Mouse (Mus musculus) neural tube, embryonic 14.5 days (tissue): Measurements from ENCODE around the gene Pink1. TPM values are rescaled to one million over a fixed set of nuclear protein-coding genes. Genes with fewer than 3 reads are reported as not detected.
"Not testable (repeated sequence)": the region's sequence is repeated elsewhere in the genome, so short reads cannot be mapped to it uniquely, and the experiment has no call there.

Experiments used
- ATAC-seq: fragments of 200-750 bp; cut with Nextera tagmentation; 2 replicates; pipeline ENCODE4 v1.8.0; 2017; ENCODE audit warnings: low read depth, mild to moderate bottlenecking, moderate TSS enrichment, moderate library complexity
- H3K27ac ChIP-seq: fragments of 300-500 bp; sonication (generic); 2 replicates; pipeline ENCODE4 v1.5.1; 2014; ENCODE audit warnings: low read depth, mild to moderate bottlenecking, control low read depth, low read length, moderate library complexity, mixed read lengths
- H3K27me3 ChIP-seq: fragments of 300-500 bp; sonication (generic); 2 replicates; pipeline ENCODE4 v1.6.1; 2014; ENCODE audit warnings: low read length; ENCODE audit not compliant: control insufficient read depth, insufficient read depth
- H3K36me3 ChIP-seq: fragments of 300-500 bp; sonication (generic); 2 replicates; pipeline ENCODE4 v1.6.1; 2014; ENCODE audit warnings: low read length, mixed read lengths; ENCODE audit not compliant: control insufficient read depth, insufficient read depth
- H3K4me1 ChIP-seq: fragments of 300-500 bp; sonication (generic); 2 replicates; pipeline ENCODE4 v1.6.1; 2014; ENCODE audit warnings: low read length; ENCODE audit not compliant: control insufficient read depth, insufficient read depth
- H3K4me2 ChIP-seq: fragments of 300-500 bp; sonication (generic); 2 replicates; pipeline ENCODE4 v1.6.1; 2014; ENCODE audit warnings: mild to moderate bottlenecking, low read depth, low read length, control low read depth
- H3K4me3 ChIP-seq: fragments of 300-500 bp; sonication (generic); 2 replicates; pipeline ENCODE4 v1.5.1; 2014; ENCODE audit warnings: low read depth, low read length, control low read depth, mixed read lengths
- H3K9ac ChIP-seq: fragments of 300-500 bp; sonication (generic); replicated peaks from 2 replicates; pipeline ENCODE4 v1.6.1; 2014; ENCODE audit warnings: low read depth, mild to moderate bottlenecking, control low read depth, low read length, mixed read lengths
- H3K9me3 ChIP-seq: fragments of 300-500 bp; sonication (generic); 2 replicates; pipeline ENCODE4 v1.6.1; 2016; ENCODE audit warnings: low read length; ENCODE audit not compliant: control insufficient read depth
- WGBS: fragments of 180-500 bp; shearing (Covaris S2); extraction: QIAGEN DNeasy Blood & Tissue Kit; methylation state at CpG from one replicate; pipeline ENCODE4 v1.1.7; 2014; 5-methylcytosine and 5-hydroxymethylcytosine counted together
- polyA plus RNA-seq: library from polyadenylated mRNA; unstranded; fragments of >200 nt; fragmentation: Nextera tagmentation; extraction: Ambion mirVana; gene quantifications from 2 replicates; pipeline ENCODE4 v1.2.1, GENCODE M21; 2014

The Pink1 gene
- polyA plus RNA-seq, 1 experiment from 2014 or later: 49.0 TPM

DNA sequence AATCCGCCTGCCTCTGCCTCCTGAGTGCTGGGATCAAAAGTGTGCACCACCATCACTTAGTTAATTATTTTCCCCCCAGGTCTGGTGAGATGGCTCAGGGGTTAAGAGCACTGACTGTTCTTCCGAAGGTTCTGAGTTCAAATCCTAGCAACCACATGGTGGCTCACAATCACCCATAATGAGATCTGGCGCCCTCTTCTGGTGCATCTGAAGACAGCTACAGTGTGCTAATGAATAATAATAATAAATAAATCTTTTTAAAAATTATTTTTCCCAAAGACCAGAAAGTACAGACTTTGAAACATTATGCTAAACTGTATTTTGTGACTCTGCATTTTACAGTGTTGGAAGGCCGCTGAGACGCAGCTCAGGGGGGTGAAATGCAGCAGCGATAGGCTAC lies 9.5 kb upstream of the Pink1 start:
- 85% methylated on average over 6 of the region's 6 CpGs for WGBS
- no peaks in the 10 kb centered on the region for H3K36me3 ChIP-seq
- H3K4me3 ChIP-seq: no peak overlapping the region
- no peak overlapping the region for H3K9ac ChIP-seq
- H3K4me1 ChIP-seq: no peaks in the 10 kb centered on the region
- no peak overlapping the region for H3K4me2 ChIP-seq
- H3K27ac ChIP-seq: no peak overlapping the region
- no peaks in the 10 kb centered on the region for H3K27me3 ChIP-seq
- H3K9me3 ChIP-seq: no peaks in the 10 kb centered on the region
- ATAC-seq: no peak

GRCm38 (mm10) chr4:138335036-138335435 lies 8.9 kb upstream of the Pink1 start:
- Histone ChIP-seq H3K4me2 (no peak overlapping the region), H3K36me3 (no peaks in the 10 kb centered on the region), H3K27me3 (no peaks in the 10 kb centered on the region), H3K4me1 (no peaks in the 10 kb centered on the region), H3K9me3 (no peaks in the 10 kb centered on the region), H3K9ac (no peak overlapping the region), H3K27ac (no peak overlapping the region), H3K4me3 (no peak overlapping the region)
- WGBS: 78% methylated on average over 12 of the region's 12 CpGs
- ATAC-seq: no peak

DNA sequence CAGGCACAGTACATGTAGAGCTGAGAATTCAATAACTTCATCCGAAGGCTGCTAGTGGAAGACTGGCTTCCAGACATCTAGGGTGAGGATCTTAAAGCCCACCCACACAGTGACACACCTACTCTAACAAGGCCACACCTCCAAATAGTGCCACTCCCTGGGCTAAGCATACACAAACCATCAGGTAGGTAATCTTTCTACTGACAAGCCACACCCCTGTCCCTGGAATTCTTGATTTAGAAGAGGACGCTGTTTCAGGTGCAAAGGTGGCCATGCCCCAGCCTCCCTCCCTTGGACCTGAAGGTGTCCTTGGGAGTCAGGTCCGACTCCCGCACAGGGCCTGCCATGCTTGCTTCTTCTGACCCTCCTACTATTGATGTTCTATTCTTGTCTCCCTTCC lies 7.0 kb upstream of the Pink1 start:
- no peak overlapping the region for H3K4me3 ChIP-seq
- no peaks in the 10 kb centered on the region for H3K4me1 ChIP-seq
- no peak overlapping the region for H3K9ac ChIP-seq
- no peaks in the 10 kb centered on the region for H3K9me3 ChIP-seq
- ATAC-seq: no peak
- no peak overlapping the region for H3K4me2 ChIP-seq
- no peaks in the 10 kb centered on the region for H3K27me3 ChIP-seq
- H3K36me3 ChIP-seq: no peaks in the 10 kb centered on the region
- H3K27ac ChIP-seq: no peak overlapping the region
- 89% methylated on average over 4 of the region's 4 CpGs for WGBS

GRCm38 (mm10) chr4:138331647-138332046 lies 5.5 kb upstream of the Pink1 start:
- no peak overlapping the region for H3K4me2 ChIP-seq
- 76% methylated on average over 9 of the region's 9 CpGs for WGBS

DNA sequence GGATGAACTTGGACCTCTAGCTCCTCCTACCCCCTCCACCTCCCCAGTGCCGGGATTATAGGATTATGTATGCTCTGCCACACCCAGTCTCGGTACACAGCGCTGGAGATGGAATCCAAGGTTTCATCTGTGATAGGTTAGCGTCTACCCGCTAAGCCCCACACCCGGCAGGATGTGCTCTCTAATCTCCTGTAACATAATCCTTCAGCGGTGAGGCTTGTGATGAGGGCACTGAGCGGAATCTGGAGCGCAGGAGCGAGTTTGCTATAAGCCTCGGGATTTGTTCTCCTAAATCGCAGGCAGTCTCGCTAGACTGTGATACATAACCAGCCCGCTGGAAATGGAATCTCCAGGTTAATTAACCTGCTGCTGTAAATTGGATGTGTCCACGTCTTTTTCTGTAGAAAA lies 4.2 kb upstream of the Pink1 start:
- no peak for ATAC-seq
- Histone ChIP-seq H3K4me2 (no peak overlapping the region), H3K27me3 (no peaks in the 10 kb centered on the region), H3K9me3 (no peaks in the 10 kb centered on the region), H3K27ac (no peak overlapping the region), H3K4me3 (no peak overlapping the region), H3K9ac (no peak overlapping the region), H3K36me3 (no peaks in the 10 kb centered on the region), H3K4me1 (peaks cover 1% of the 10 kb centered on the region; the same call in 1 of the 2 replicates)
- WGBS: 39% methylated on average over 15 of the region's 15 CpGs

More at GRCm38 (mm10) chr4:138331647-138332046, 5.5 kb upstream of the Pink1 start:
- Histone ChIP-seq H3K27ac (no peak overlapping the region), H3K4me3 (no peak overlapping the region), H3K27me3 (no peaks in the 10 kb centered on the region), H3K9ac (no peak overlapping the region), H3K9me3 (no peaks in the 10 kb centered on the region), H3K4me1 (no peaks in the 10 kb centered on the region), H3K36me3 (no peaks in the 10 kb centered on the region)
- ATAC-seq: no peak

GRCm38 (mm10) chr4:138327891-138328470 lies 1.9 kb upstream of the Pink1 start:
- H3K9me3 ChIP-seq: no peaks in the 10 kb centered on the region
- no peaks in the 10 kb centered on the region for H3K36me3 ChIP-seq
- ATAC-seq: no peak
- peak overlapping the region; percentile 34 for H3K4me2 ChIP-seq
- no peaks in the 10 kb centered on the region for H3K27me3 ChIP-seq
- peak overlapping the region; percentile 12; the same call in 1 of the 2 replicates for H3K4me3 ChIP-seq
- H3K4me1 ChIP-seq: peaks cover 9% of the 10 kb centered on the region; the same call in 1 of the 2 replicates
- no peak overlapping the region for H3K9ac ChIP-seq
- no peak overlapping the region for H3K27ac ChIP-seq
- 66% methylated on average over 7 of the region's 7 CpGs for WGBS

DNA sequence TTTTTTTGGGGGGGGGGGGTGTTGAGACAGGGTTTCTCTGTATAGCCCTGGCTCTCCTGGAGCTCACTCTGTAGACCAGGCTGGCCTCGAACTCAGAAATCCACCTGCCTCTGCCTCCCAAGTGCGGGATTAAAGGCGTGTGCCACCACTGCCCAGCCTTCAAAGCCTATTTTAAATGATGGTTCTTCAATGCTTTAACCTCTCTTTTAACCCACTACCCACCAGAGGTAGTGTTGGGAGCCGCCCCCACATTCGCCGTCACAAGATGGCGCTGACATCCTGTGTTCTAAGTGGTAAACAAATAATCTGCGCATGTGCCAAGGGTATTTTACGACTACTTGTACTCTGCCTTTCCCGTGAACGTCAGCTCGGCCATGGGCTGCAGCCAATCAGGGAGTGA lies 1.0 kb upstream of the Pink1 start:
- H3K27ac ChIP-seq, H3K4me3 ChIP-seq: not testable (repeated sequence)
- WGBS: 74% methylated on average over 7 of the region's 12 CpGs

DNA sequence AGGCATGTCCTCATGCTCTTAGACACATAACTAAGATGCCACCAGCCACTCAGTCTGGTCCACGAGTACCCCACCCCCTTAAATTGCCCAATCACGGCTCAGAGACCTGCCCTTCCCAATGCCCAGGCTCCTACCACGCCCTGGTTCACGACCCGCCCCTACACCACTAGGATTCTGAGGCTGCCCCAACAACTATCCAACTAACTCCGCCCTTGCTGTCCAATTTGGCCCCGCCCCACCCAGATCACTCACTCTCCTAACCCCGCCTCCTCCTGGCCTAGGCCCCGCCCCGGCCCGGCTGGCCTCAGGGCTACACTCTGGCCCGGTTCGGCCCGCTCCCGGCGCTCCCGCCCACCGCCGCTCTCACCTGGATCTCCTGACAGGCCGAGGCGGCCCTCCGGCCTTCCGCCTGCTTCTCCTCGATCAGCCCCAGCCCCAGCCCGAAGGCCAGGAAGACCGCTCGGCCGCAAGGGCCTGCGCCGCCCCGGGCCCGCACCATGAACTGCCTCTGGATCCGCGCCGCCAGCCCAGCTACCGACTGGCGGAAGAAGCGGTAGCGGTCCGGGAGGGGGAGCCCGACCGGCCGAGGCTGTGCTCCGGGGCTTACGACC lies 536 bp downstream of the Pink1 start:
- no peaks in the 10 kb centered on the region for H3K27me3 ChIP-seq
- no peaks in the 10 kb centered on the region for H3K9me3 ChIP-seq
- peaks cover 11% of the 10 kb centered on the region; the same call in 1 of the 2 replicates for H3K4me1 ChIP-seq
- H3K4me3 ChIP-seq: peak overlapping the region; percentile 87
- peak overlapping the region; percentile 92 for H3K27ac ChIP-seq
- H3K36me3 ChIP-seq: no peaks in the 10 kb centered on the region
- ATAC-seq: peak; percentile 82
- H3K4me2 ChIP-seq: peak overlapping the region; percentile 53
- WGBS: under 1% methylated on average over 45 of the region's 45 CpGs
- peak overlapping the region; percentile 84 for H3K9ac ChIP-seq

More for the DNA sequence above, 1.0 kb upstream of the Pink1 start:
- H3K9ac ChIP-seq, H3K4me2 ChIP-seq, ATAC-seq, H3K9me3 ChIP-seq, H3K27me3 ChIP-seq, H3K36me3 ChIP-seq: not testable (repeated sequence)
- H3K4me1 ChIP-seq: peaks cover 11% of the 10 kb centered on the region; the same call in 1 of the 2 replicates

DNA sequence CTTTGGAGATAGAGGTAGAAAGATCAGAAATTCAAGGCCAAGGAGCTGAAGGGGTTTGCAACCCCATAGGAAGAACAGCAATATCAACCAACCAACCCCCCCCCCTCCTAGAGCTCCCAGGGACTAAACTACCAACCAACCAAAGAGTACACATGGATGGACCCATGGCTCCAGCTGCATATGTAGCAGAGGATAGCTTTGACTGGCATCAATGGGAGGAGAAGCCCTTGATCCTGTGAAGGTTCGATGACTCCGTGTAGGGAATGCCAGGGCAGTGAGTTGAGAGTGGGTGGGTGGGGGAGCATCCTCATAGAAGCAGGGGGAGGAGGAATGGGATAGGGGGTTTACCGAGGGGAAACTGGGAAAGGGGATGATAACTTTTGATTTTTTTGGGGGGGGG lies 1.7 kb downstream of the Pink1 start:
- Histone ChIP-seq H3K4me3 (no peak overlapping the region), H3K36me3 (no peaks in the 10 kb centered on the region), H3K4me1 (peaks cover 11% of the 10 kb centered on the region; the same call in 1 of the 2 replicates), H3K27me3 (no peaks in the 10 kb centered on the region), H3K9me3 (no peaks in the 10 kb centered on the region), H3K4me2 (no peak overlapping the region), H3K27ac (no peak overlapping the region), H3K9ac (no peak overlapping the region)
- WGBS: 98% methylated on average over 3 of the region's 3 CpGs
- ATAC-seq: no peak
